Mouse (Mus musculus) stomach, postnatal 0 days (tissue): ENCODE results near the gene 5730522E02Rik.

Experiments used
- CTCF ChIP-seq: IDR thresholded peaks from 2 replicates; pipeline ENCODE4 v1.5.1; 2016; ENCODE audit warnings: antibody characterized with exemption, low read depth, mild to moderate bottlenecking, moderate library complexity
- EP300 ChIP-seq: optimal IDR thresholded peaks from 2 replicates; pipeline ENCODE3; 2016; ENCODE audit warnings: antibody characterized with exemption

DNA sequence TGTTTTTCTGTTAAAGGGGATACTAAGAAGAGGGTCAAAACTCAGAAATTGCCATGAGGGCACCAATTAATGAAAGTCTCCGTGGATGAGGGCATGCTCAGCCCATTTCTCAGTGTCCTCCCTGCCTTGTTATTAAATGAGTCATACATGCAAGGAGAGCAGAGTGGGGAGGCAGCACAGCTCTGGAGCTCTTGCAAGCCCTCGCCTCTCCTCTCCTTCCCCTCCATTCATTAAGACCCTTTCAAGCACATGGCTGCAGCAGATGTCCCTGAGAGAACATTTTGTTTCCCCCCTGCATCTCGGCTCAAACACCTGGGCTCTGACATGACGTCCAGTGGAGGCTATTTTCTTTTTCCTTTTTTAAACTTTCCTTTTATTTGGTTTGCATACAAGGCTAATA, 138.5 kb downstream of the 5730522E02Rik start:
- TF ChIP-seq EP300 (no peak), CTCF (no peak)
